Mouse (Mus musculus) stomach, embryonic 14.5 days (tissue): ENCODE results near the gene Slc44a1. TPM values are rescaled to one million over a fixed set of nuclear protein-coding genes. Genes with fewer than 3 reads are reported as not detected.

Experiments
- ATAC-seq: fragments of 200-750 bp; cut with Nextera tagmentation; 2 replicates; pipeline ENCODE4 v1.8.0; 2017; ENCODE audit warnings: low read depth, moderate TSS enrichment; ENCODE audit not compliant: insufficient number of reproducible peaks, insufficient read depth, low FRiP score
- H3K27ac ChIP-seq: fragments of 300-500 bp; sonication (generic); 2 replicates; pipeline ENCODE4 v1.5.1; 2014; ENCODE audit warnings: mild to moderate bottlenecking, low read length, moderate library complexity, mixed read lengths
- H3K27me3 ChIP-seq: fragments of 300-500 bp; sonication (generic); 2 replicates; pipeline ENCODE4 v1.6.1; 2014; ENCODE audit warnings: low read length, control low read depth, mixed read lengths; ENCODE audit not compliant: control insufficient read depth, insufficient read depth
- H3K36me3 ChIP-seq: fragments of 300-500 bp; sonication (generic); 2 replicates; pipeline ENCODE4 v1.6.1; 2014; ENCODE audit warnings: mild to moderate bottlenecking, control low read depth, low read length, moderate library complexity, mixed read lengths; ENCODE audit not compliant: control insufficient read depth, insufficient read depth
- H3K4me1 ChIP-seq: fragments of 300-500 bp; sonication (generic); 2 replicates; pipeline ENCODE4 v1.6.1; 2014; ENCODE audit warnings: low read length, control low read depth, mixed read lengths; ENCODE audit not compliant: control insufficient read depth, insufficient read depth
- H3K4me2 ChIP-seq: fragments of 300-500 bp; sonication (generic); replicated peaks from 2 replicates; pipeline ENCODE4 v1.6.1; 2014; ENCODE audit warnings: low read depth, low read length, control low read depth
- H3K4me3 ChIP-seq: fragments of 300-500 bp; sonication (generic); 2 replicates; pipeline ENCODE4 v1.5.1; 2014; ENCODE audit warnings: low read depth, low read length, control low read depth
- H3K9ac ChIP-seq: fragments of 300-500 bp; sonication (generic); replicated peaks from 2 replicates; pipeline ENCODE4 v1.6.1; 2014; ENCODE audit warnings: low read depth, mild to moderate bottlenecking, control low read depth, low read length, moderate library complexity, mixed read lengths
- H3K9me3 ChIP-seq: fragments of 300-500 bp; sonication (generic); 2 replicates; pipeline ENCODE4 v1.6.1; 2016; ENCODE audit warnings: low read depth, low read length, control low read depth; ENCODE audit not compliant: control insufficient read depth
- WGBS: fragments of 180-500 bp; shearing (Covaris S2); extraction: QIAGEN DNeasy Blood & Tissue Kit; methylation state at CpG from one replicate; pipeline ENCODE4 v1.1.7; 2014; 5-methylcytosine and 5-hydroxymethylcytosine counted together
- polyA plus RNA-seq: library from polyadenylated mRNA; unstranded; fragments of >200 nt; fragmentation: Nextera tagmentation; extraction: Ambion mirVana; gene quantifications from 2 replicates; pipeline ENCODE4 v1.2.1, GENCODE M21; 2014

The Slc44a1 gene
- polyA plus RNA-seq, 1 experiment from 2014 or later: 39.4 TPM

- ATAC-seq: no peak
- Histone ChIP-seq H3K27ac (no peak overlapping the region), H3K36me3 (peaks cover 3% of the 10 kb centered on the region; the same call in 1 of the 2 replicates), H3K4me1 (no peaks in the 10 kb centered on the region), H3K27me3 (no peaks in the 10 kb centered on the region), H3K4me3 (no peak overlapping the region), H3K9ac (no peak overlapping the region), H3K4me2 (no peak overlapping the region), H3K9me3 (no peaks in the 10 kb centered on the region)
- WGBS: 68% methylated on average over 8 of the region's 8 CpGs
These were observed 80.8 kb downstream of the Slc44a1 start for GRCm38 (mm10) chr4:53521028-53521427.

- Histone ChIP-seq H3K4me1 (no peaks in the 10 kb centered on the region), H3K9me3 (no peaks in the 10 kb centered on the region), H3K36me3 (peaks cover 2% of the 10 kb centered on the region; the same call in 1 of the 2 replicates), H3K4me3 (no peak overlapping the region), H3K27me3 (no peaks in the 10 kb centered on the region), H3K4me2 (no peak overlapping the region), H3K9ac (no peak overlapping the region), H3K27ac (no peak overlapping the region)
- 78% methylated on average over 8 of the region's 8 CpGs for WGBS
- ATAC-seq: no peak
These were observed 82.4 kb downstream of the Slc44a1 start for GRCm38 (mm10) chr4:53522655-53523054.

- Histone ChIP-seq H3K4me3 (no peak overlapping the region), H3K4me1 (no peaks in the 10 kb centered on the region), H3K27ac (no peak overlapping the region), H3K27me3 (no peaks in the 10 kb centered on the region), H3K36me3 (no peaks in the 10 kb centered on the region), H3K9ac (no peak overlapping the region), H3K9me3 (no peaks in the 10 kb centered on the region), H3K4me2 (no peak overlapping the region)
- 75% methylated on average over 6 of the region's 6 CpGs for WGBS
- no peak for ATAC-seq
These were observed 85.3 kb downstream of the Slc44a1 start for GRCm38 (mm10) chr4:53525503-53525902.

- H3K4me3 ChIP-seq: no peak overlapping the region
- H3K9me3 ChIP-seq: no peaks in the 10 kb centered on the region
- no peak overlapping the region for H3K9ac ChIP-seq
- no peak overlapping the region for H3K4me2 ChIP-seq
- no peaks in the 10 kb centered on the region for H3K36me3 ChIP-seq
- H3K27me3 ChIP-seq: no peaks in the 10 kb centered on the region
- ATAC-seq: no peak
- WGBS: 52% methylated on average over 1 of the region's 1 CpGs
- no peak overlapping the region for H3K27ac ChIP-seq
- H3K4me1 ChIP-seq: no peaks in the 10 kb centered on the region
These were observed 85.8 kb downstream of the Slc44a1 start for GRCm38 (mm10) chr4:53525994-53526393.

- ATAC-seq: no peak
- 31% methylated on average over 2 of the region's 2 CpGs for WGBS
- no peaks in the 10 kb centered on the region for H3K9me3 ChIP-seq
- H3K4me1 ChIP-seq: no peaks in the 10 kb centered on the region
- no peak overlapping the region for H3K27ac ChIP-seq
- H3K4me3 ChIP-seq: no peak overlapping the region
- H3K27me3 ChIP-seq: no peaks in the 10 kb centered on the region
- no peak overlapping the region for H3K4me2 ChIP-seq
- no peak overlapping the region for H3K9ac ChIP-seq
- H3K36me3 ChIP-seq: no peaks in the 10 kb centered on the region
These were observed 86.2 kb downstream of the Slc44a1 start for GRCm38 (mm10) chr4:53526446-53526845.

GRCm38 (mm10) chr4:53535795-53536194, 95.6 kb downstream of the Slc44a1 start:
- no peak for ATAC-seq
- WGBS: 77% methylated on average over 12 of the region's 12 CpGs
- H3K4me3 ChIP-seq: no peak overlapping the region
- H3K4me2 ChIP-seq: no peak overlapping the region
- no peaks in the 10 kb centered on the region for H3K9me3 ChIP-seq
- H3K36me3 ChIP-seq: no peaks in the 10 kb centered on the region
- no peaks in the 10 kb centered on the region for H3K27me3 ChIP-seq
- no peak overlapping the region for H3K9ac ChIP-seq
- no peaks in the 10 kb centered on the region for H3K4me1 ChIP-seq
- no peak overlapping the region for H3K27ac ChIP-seq

- Histone ChIP-seq H3K9me3 (no peaks in the 10 kb centered on the region), H3K9ac (no peak overlapping the region), H3K4me3 (no peak overlapping the region), H3K4me2 (no peak overlapping the region), H3K27me3 (no peaks in the 10 kb centered on the region), H3K27ac (no peak overlapping the region), H3K4me1 (no peaks in the 10 kb centered on the region), H3K36me3 (no peaks in the 10 kb centered on the region)
- no peak for ATAC-seq
These were observed 96.9 kb downstream of the Slc44a1 start for GRCm38 (mm10) chr4:53537101-53537500.

- 92% methylated on average over 2 of the region's 2 CpGs for WGBS
- no peak for ATAC-seq
These were observed 97.3 kb downstream of the Slc44a1 start for GRCm38 (mm10) chr4:53537539-53537938.

GRCm38 (mm10) chr4:53538600-53538999, 98.4 kb downstream of the Slc44a1 start:
- no peak overlapping the region for H3K27ac ChIP-seq
- H3K4me1 ChIP-seq: no peaks in the 10 kb centered on the region
- H3K4me2 ChIP-seq: no peak overlapping the region
- H3K27me3 ChIP-seq: no peaks in the 10 kb centered on the region
- no peak for ATAC-seq
- no peaks in the 10 kb centered on the region for H3K9me3 ChIP-seq
- WGBS: 88% methylated on average over 11 of the region's 11 CpGs
- H3K36me3 ChIP-seq: peaks cover 6% of the 10 kb centered on the region; the same call in 1 of the 2 replicates
- no peak overlapping the region for H3K4me3 ChIP-seq
- no peak overlapping the region for H3K9ac ChIP-seq

More at GRCm38 (mm10) chr4:53537539-53537938, 97.3 kb downstream of the Slc44a1 start:
- H3K27me3 ChIP-seq: no peaks in the 10 kb centered on the region
- no peak overlapping the region for H3K4me2 ChIP-seq
- no peak overlapping the region for H3K4me3 ChIP-seq
- no peak overlapping the region for H3K9ac ChIP-seq
- H3K36me3 ChIP-seq: peaks cover 4% of the 10 kb centered on the region; the same call in 1 of the 2 replicates
- no peak overlapping the region for H3K27ac ChIP-seq
- no peaks in the 10 kb centered on the region for H3K4me1 ChIP-seq
- no peaks in the 10 kb centered on the region for H3K9me3 ChIP-seq
